Mouse (Mus musculus) lung, adult 2 months (tissue): ENCODE results near the gene Ep400.

ENCODE experiments used
- CTCF ChIP-seq: fragments of 200-500 bp; IDR thresholded peaks from 2 replicates; pipeline ENCODE4 v1.5.1; 2011; ENCODE audit warnings: mild to moderate bottlenecking, low read length, control low read depth; ENCODE audit not compliant: insufficient read depth
- POLR2A ChIP-seq: fragments of 200-500 bp; IDR thresholded peaks from 2 replicates; pipeline ENCODE4 v1.6.1; 2011; ENCODE audit warnings: low read depth, mild to moderate bottlenecking, control low read depth, low read length, borderline replicate concordance; ENCODE audit errors: extremely low read depth

GRCm38 (mm10) chr5:110653686-110654085 is 116.8 kb downstream of the Ep400 start:
- TF ChIP-seq CTCF: no peak
- no peak for TF ChIP-seq POLR2A
